25 mouse cellular contexts compared by ENCODE assay signal in genomic region chr13:5545521-5545920, GRCm38 (mm10).
DNase-seq lines count a peak whose midpoint lies in the region; ATAC-seq and TF ChIP-seq lines count a peak whose summit lies in the region.
"Had no signal": no experiment of that assay in that cellular context is flagged by ENCODE, and none has a peak within 500 bp of the region (broad histone marks: within the 10 kb centered on the region; RNA-seq: fewer than 3 reads in every experiment).

No protein-coding gene starts in this region.

- H3K9me3 ChIP-seq in hindbrain, embryonic 14.5 days (ENCODE audit: control insufficient read depth, low read length): no peaks in the 10 kb centered on the region
- H3K9me3 ChIP-seq in hindbrain, embryonic 12.5 days (replicated peaks): no peaks in the 10 kb centered on the region
- H3K9me3 ChIP-seq in midbrain, embryonic 14.5 days (ENCODE audit: control insufficient read depth, low read length): no peaks in the 10 kb centered on the region
- no peaks in the 10 kb centered on the region for H3K9me3 ChIP-seq in midbrain, embryonic 13.5 days
- H3K9me3 ChIP-seq: embryonic facial prominence, embryonic 12.5 days; forebrain, embryonic 12.5 days; heart, embryonic 10.5 days; hindbrain, embryonic 15.5 days had no signal

- DNase-seq in hindbrain, embryonic 14.5 days (ENCODE audit: low spot score): peak; percentile 36
- DNase-seq in midbrain, embryonic 14.5 days: peak; percentile 33
- peak; percentile 14 for DNase-seq in NIH3T3 (ENCODE audit: low read depth)
- DNase-seq in brain, embryonic 14.5 days (ENCODE audit: low read depth): peak; percentile 62
- DNase-seq in gastrocnemius, postnatal 14 days: no peak
- DNase-seq: adrenal gland, adult 2 months; adrenal gland, postnatal 25 days; cerebellum, adult 11 months; cerebellum, adult 9-10 months; embryo, embryonic 11 days; gastrocnemius, adult 2 months; heart, adult 18-20 months; heart, postnatal 10 days; heart, postnatal 4 days; kidney, adult 9 months had no signal

- ATAC-seq in hindbrain, embryonic 14.5 days (ENCODE audit: low FRiP score): no peak
- no peak for ATAC-seq in hindbrain, embryonic 12.5 days (ENCODE audit: low FRiP score)
- ATAC-seq in midbrain, embryonic 14.5 days (ENCODE audit: low FRiP score, low TSS enrichment): no peak
- ATAC-seq in midbrain, embryonic 13.5 days: no peak
- ATAC-seq: activated CD4-positive, CD25-positive, alpha-beta regulatory T cell, adult 4 months; inflammation-experienced regulatory T-cells, adult 6 months; intestine, postnatal 0 days; Patski had no signal

- H3K27ac ChIP-seq in hindbrain, embryonic 14.5 days: no peak overlapping the region
- H3K27ac ChIP-seq in hindbrain, embryonic 12.5 days: no peak overlapping the region
- no peak overlapping the region for H3K27ac ChIP-seq in midbrain, embryonic 14.5 days (replicated peaks; ENCODE audit: low read depth, low read length)
- no peak overlapping the region for H3K27ac ChIP-seq in midbrain, embryonic 13.5 days
- H3K27ac ChIP-seq: embryonic facial prominence, embryonic 12.5 days; forebrain, embryonic 12.5 days; gastrocnemius, adult 2 months; heart, embryonic 10.5 days; hindbrain, embryonic 15.5 days had no signal

- no peaks in the 10 kb centered on the region for H3K27me3 ChIP-seq in hindbrain, embryonic 14.5 days (ENCODE audit: control insufficient read depth, insufficient read depth, low read length)
- H3K27me3 ChIP-seq in hindbrain, embryonic 12.5 days: no peaks in the 10 kb centered on the region
- H3K27me3 ChIP-seq in midbrain, embryonic 14.5 days (ENCODE audit: control insufficient read depth, insufficient read depth, low read length): no peaks in the 10 kb centered on the region
- no peaks in the 10 kb centered on the region for H3K27me3 ChIP-seq in midbrain, embryonic 13.5 days
- H3K27me3 ChIP-seq: embryonic facial prominence, embryonic 12.5 days; forebrain, embryonic 12.5 days; hindbrain, embryonic 15.5 days; Patski had no signal

- no peak overlapping the region for H3K4me2 ChIP-seq in hindbrain, embryonic 14.5 days (replicated peaks)
- H3K4me2 ChIP-seq in hindbrain, embryonic 12.5 days (replicated peaks): no peak overlapping the region
- H3K4me2 ChIP-seq in midbrain, embryonic 14.5 days (ENCODE audit: low read length): no peak overlapping the region
- no peak overlapping the region for H3K4me2 ChIP-seq in midbrain, embryonic 13.5 days (replicated peaks)
- H3K4me2 ChIP-seq: embryonic facial prominence, embryonic 12.5 days; forebrain, embryonic 12.5 days; hindbrain, embryonic 15.5 days had no signal

- H3K4me1 ChIP-seq in hindbrain, embryonic 14.5 days (replicated peaks; ENCODE audit: control insufficient read depth, insufficient read depth, low read length): 0 out of 2 replicates have a peak, but pooled peaks cover 3% of the 10 kb centered on the region
- no peaks in the 10 kb centered on the region for H3K4me1 ChIP-seq in hindbrain, embryonic 12.5 days
- H3K4me1 ChIP-seq in midbrain, embryonic 14.5 days (ENCODE audit: control insufficient read depth, insufficient read depth, low read length): no peaks in the 10 kb centered on the region
- H3K4me1 ChIP-seq in midbrain, embryonic 13.5 days (replicated peaks): no peaks in the 10 kb centered on the region
- H3K4me1 ChIP-seq: embryonic facial prominence, embryonic 12.5 days; forebrain, embryonic 12.5 days; hindbrain, embryonic 15.5 days had no signal

- TF ChIP-seq POLR2A in brain, embryonic 14.5 days (IDR thresholded peaks at IDR 0.05; ENCODE audit: borderline replicate concordance, extremely low read depth, insufficient read depth, insufficient read length, poor library complexity, severe bottlenecking): no peak

- no peak for TF ChIP-seq CTCF in brain, embryonic 14.5 days (IDR thresholded peaks at IDR 0.05; ENCODE audit: borderline replicate concordance, extremely low read depth, insufficient read depth, insufficient read length)

- no peaks in the 10 kb centered on the region for H3K36me3 ChIP-seq in hindbrain, embryonic 14.5 days (replicated peaks; ENCODE audit: control insufficient read depth, insufficient read depth)
- no peaks in the 10 kb centered on the region for H3K36me3 ChIP-seq in hindbrain, embryonic 12.5 days
- H3K36me3 ChIP-seq in midbrain, embryonic 14.5 days (ENCODE audit: control insufficient read depth, insufficient read depth, low read length): no peaks in the 10 kb centered on the region
- no peaks in the 10 kb centered on the region for H3K36me3 ChIP-seq in midbrain, embryonic 13.5 days
- H3K36me3 ChIP-seq: embryonic facial prominence, embryonic 12.5 days; forebrain, embryonic 12.5 days; heart, embryonic 10.5 days; hindbrain, embryonic 15.5 days had no signal

- H3K4me3 ChIP-seq in hindbrain, embryonic 14.5 days (replicated peaks; ENCODE audit: low read length): no peak overlapping the region
- no peak overlapping the region for H3K4me3 ChIP-seq in hindbrain, embryonic 12.5 days
- no peak overlapping the region for H3K4me3 ChIP-seq in midbrain, embryonic 14.5 days (replicated peaks; ENCODE audit: low read depth, low read length)
- no peak overlapping the region for H3K4me3 ChIP-seq in midbrain, embryonic 13.5 days (replicated peaks)
- H3K4me3 ChIP-seq: embryonic facial prominence, embryonic 12.5 days; forebrain, embryonic 12.5 days; gastrocnemius, adult 2 months; heart, embryonic 10.5 days; hindbrain, embryonic 15.5 days had no signal

- no peak overlapping the region for H3K9ac ChIP-seq in hindbrain, embryonic 14.5 days
- H3K9ac ChIP-seq in hindbrain, embryonic 12.5 days: no peak overlapping the region
- no peak overlapping the region for H3K9ac ChIP-seq in midbrain, embryonic 14.5 days (replicated peaks; ENCODE audit: low read length)
- no peak overlapping the region for H3K9ac ChIP-seq in midbrain, embryonic 13.5 days (replicated peaks)
- H3K9ac ChIP-seq: embryonic facial prominence, embryonic 12.5 days; forebrain, embryonic 12.5 days; hindbrain, embryonic 15.5 days had no signal

- intact Hi-C loops in gastrocnemius, postnatal 14 days (cut with DNase I; ENCODE audit: low total_unique reads): no loop called here
